Mouse (Mus musculus): ENCODE data around the gene Rgs9.

Rgs9 gene

GRCm38 (mm10) chr11:109237796-109238195 is 60.1 kb downstream of the Rgs9 start:
- peak; percentile 22 for DNase-seq

- no peak for DNase-seq
Observed at GRCm38 (mm10) chr11:109233627-109234026, 64.3 kb downstream of the Rgs9 start.

GRCm38 (mm10) chr11:109232811-109233210 is 65.1 kb downstream of the Rgs9 start:
- DNase-seq: peak; percentile 87

GRCm38 (mm10) chr11:109227139-109227538 is 70.8 kb downstream of the Rgs9 start:
- no peak for DNase-seq

- DNase-seq: peak; percentile 62
Observed at GRCm38 (mm10) chr11:109221209-109222007, 76.5 kb downstream of the Rgs9 start.

GRCm38 (mm10) chr11:109218722-109219430 is 79.1 kb downstream of the Rgs9 start:
- no peak for DNase-seq

- peak; percentile 24 for DNase-seq
Observed at GRCm38 (mm10) chr11:109217827-109218536, 79.9 kb downstream of the Rgs9 start.

- peak; percentile 98 for DNase-seq
Observed at GRCm38 (mm10) chr11:109210772-109211171, 87.2 kb downstream of the Rgs9 start.

- DNase-seq: no peak
Observed at GRCm38 (mm10) chr11:109210341-109210740, 87.6 kb downstream of the Rgs9 start.

- peak; percentile 22 for DNase-seq
Observed at GRCm38 (mm10) chr11:109206732-109207131, 91.2 kb downstream of the Rgs9 start.

GRCm38 (mm10) chr11:109206028-109206427 is 91.9 kb downstream of the Rgs9 start:
- no peak for DNase-seq

- DNase-seq: no peak
Observed at GRCm38 (mm10) chr11:109199612-109200293, 98.2 kb downstream of the Rgs9 start.

GRCm38 (mm10) chr11:109192673-109193557 is 105.0 kb downstream of the Rgs9 start:
- DNase-seq: peak; percentile 87

- DNase-seq: no peak
Observed at GRCm38 (mm10) chr11:109188235-109188634, 109.7 kb downstream of the Rgs9 start.

GRCm38 (mm10) chr11:109187631-109188184 is 110.2 kb downstream of the Rgs9 start:
- no peak for DNase-seq

GRCm38 (mm10) chr11:109181118-109181517 is 116.8 kb downstream of the Rgs9 start:
- no peak for DNase-seq

- no peak for DNase-seq
Observed at GRCm38 (mm10) chr11:109180290-109180689, 117.6 kb downstream of the Rgs9 start.

- DNase-seq: peak; percentile 49
Observed at GRCm38 (mm10) chr11:109178788-109179518, 119.0 kb downstream of the Rgs9 start.

- DNase-seq: no peak
Observed at GRCm38 (mm10) chr11:109175376-109175969, 122.5 kb downstream of the Rgs9 start.
